Mouse (Mus musculus) bone marrow macrophage, adult 2 months (primary cell): ENCODE data around the gene Hdgfl3.

ENCODE experiments used
- CTCF ChIP-seq: IDR thresholded peaks from 2 replicates; pipeline ENCODE4 v1.5.1; 2012; ENCODE audit warnings: low read depth, mild to moderate bottlenecking, low read length, moderate library complexity
- POLR2A ChIP-seq: IDR thresholded peaks from 2 replicates; pipeline ENCODE4 v1.6.1; 2012; ENCODE audit warnings: mild to moderate bottlenecking, low read depth, low read length, borderline replicate concordance

GRCm38 (mm10) chr7:81904094-81904493 lies 30.2 kb downstream of the Hdgfl3 start:
- TF ChIP-seq CTCF (no peak), POLR2A (no peak)
